Mouse (Mus musculus) left cerebral cortex, postnatal 14 days (tissue): Measurements from ENCODE around the gene Pym1. TPM values are rescaled to one million over a fixed set of nuclear protein-coding genes. Genes with fewer than 3 reads are reported as not detected.

Source experiments
- DNase-seq, 2 experiments: peaks; one replicate each; pipeline ENCODE4 v3.0.0; 2021 to 2022; ENCODE audit warnings: low spot score in 2 of 2, mixed read lengths in 1 of 2
- intact Hi-C: fragments of 180-260 bp; cut with DNase I; formaldehyde crosslinking; loops from one replicate; pipeline ENCODE4 v1.15.1; 2025
- total RNA-seq, 2 experiments: library from RNA; stranded (reverse); gene quantifications; 2 replicates each; pipeline ENCODE4 v1.2.3; 2021

Gene Pym1
- total RNA-seq, 2 experiments from 2014 or later: 30.7 to 32.7 TPM

DNA sequence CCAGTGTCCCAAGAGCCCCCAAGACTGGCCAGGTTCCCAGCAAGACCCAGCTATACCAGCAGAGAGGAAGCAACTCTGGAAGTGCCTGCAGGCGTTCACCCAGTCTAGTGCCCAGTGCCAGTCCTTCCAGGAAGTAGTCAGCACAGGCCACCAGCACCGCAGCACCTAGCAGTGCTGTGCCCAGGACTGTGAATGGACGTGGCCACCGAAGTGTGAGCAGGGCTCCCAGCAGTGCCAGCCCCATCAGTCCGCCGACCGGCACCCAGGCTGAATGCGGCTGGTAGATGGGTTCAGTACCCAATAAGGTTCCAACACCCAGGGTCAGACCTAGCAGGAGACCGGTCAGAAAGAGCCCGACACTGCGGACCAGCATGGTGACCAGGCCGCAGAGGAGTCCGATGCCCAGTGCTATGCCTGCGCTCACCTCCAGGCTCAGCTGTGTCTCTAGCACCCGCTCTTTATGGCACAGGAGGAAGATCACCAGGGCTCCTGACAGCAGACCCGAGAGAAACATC lies 54.3 kb downstream of the Pym1 start:
- no peak for DNase-seq
- intact Hi-C loops: no loop called here

DNA sequence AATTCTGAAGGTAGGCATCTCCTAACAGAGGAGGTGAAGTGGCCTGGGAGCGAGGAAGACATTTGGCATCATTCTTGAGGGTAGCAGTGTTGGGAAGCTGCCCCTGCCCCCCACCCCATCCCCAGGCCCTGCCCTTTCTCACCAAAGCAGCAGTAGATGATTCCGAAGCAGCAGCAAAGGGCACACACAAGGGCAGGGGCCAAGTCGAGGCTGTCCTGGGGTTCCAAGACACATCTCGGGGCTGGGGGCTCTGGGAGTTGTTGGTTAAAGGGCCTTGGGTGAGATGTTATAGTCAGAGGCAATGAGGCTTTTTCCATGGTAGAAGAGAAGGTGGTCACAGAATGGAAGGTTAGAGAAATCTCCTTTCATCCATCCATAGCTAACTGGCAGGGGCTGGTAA lies 55.3 kb downstream of the Pym1 start:
- DNase-seq: no peak
- intact Hi-C loops: no loop called here

DNA sequence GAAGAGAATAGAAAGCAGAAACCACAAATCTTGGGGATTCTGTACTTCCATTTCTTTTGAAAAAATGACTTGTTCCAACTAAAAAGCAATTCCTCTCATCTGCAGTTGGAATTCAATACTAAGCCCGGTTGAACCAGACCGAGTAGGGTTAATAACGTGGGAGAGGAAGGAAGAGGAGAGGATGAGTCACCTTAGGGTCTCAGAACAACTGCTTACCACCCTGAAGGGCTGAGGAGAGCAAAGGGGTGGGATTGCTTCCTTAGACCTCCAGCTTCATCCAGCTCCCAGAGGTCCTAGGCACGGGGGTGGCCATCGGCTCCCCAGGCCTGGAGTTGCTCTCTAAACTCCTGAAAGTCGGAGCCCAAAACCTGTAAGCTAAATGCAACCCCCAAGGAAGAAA lies 55.7 kb downstream of the Pym1 start:
- intact Hi-C loops: no loop called here
- no peak for DNase-seq

DNA sequence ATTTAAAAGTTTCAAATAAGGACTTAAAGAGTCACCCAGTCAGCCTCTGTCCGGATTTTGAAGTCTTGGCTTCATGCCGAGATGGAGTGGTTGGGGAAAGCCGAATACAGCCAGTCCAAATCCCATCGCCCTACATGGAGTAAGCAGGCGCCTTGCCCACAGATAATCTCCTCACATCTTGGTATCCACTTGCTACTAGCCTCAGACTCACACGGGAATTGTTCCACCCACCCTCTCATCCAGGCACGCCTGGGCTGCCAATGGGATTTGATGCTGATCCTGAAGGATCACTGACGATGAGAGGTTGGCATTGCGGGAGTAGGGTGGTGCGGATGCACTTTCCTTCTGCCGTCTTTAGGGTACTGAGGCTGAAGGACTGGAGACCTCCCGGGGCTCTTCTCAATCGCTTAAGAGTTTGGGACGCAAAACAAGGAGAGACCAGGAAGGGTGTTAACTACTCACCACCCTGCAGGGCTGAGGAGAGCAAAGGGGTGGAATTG lies 56.1 kb downstream of the Pym1 start, which contains the start of gene Dnajc14:
Gene Dnajc14 (plus strand): TSS at position 292 of the 500 bp plus-strand sequence.
- intact Hi-C loops: no loop called here
- DNase-seq: peak; percentile 71 to 89

DNA sequence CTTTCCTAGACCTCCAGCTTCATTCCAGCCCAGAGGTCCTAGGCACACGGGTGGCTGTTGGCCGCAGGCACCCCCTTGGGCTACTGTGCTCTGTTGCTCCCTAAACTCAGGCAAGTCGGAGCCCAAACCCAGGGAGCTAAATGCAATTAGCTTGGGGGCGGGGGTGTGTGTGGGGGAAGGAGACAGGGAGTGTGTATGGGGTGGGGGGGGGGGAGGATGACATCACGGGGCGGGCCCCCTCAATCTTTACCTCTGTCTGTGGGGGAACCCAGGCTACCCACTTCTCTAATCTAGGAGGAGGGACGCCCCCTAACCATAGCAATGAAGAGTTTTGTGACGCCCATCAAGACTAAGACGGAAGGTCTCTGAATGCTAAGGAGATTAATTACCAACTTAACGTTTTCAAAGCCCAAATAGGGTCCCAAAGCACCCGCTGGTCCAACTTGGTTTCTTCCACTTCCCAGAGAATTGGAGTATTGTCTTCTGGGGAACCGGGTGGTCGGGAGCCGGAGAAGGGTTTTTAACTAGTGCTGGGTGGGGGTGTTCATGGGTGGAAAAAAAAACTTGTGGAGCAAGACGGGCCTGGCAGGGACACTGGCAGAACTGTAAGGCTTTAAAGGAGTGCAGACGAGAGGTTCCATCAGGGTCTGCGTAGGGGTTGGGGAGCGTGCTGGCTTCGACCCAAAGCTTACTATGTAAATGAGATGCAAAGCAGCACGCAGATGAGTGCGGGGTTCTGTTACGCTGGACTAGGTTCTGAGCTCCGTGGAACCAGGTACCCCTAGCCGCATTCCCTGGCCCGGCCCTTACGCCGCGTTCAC lies 56.8 kb downstream of the Pym1 start, which contains the start of gene Tmem198b:
Gene Tmem198b (minus strand): TSS at position 100 of the 821 bp plus-strand sequence.
- intact Hi-C loops: loop anchor here (1.0 kb wide), 1 partner anchor 56 kb away; no protein-coding TSS in a partner anchor
- peak; percentile 69 to 80 for DNase-seq

DNA sequence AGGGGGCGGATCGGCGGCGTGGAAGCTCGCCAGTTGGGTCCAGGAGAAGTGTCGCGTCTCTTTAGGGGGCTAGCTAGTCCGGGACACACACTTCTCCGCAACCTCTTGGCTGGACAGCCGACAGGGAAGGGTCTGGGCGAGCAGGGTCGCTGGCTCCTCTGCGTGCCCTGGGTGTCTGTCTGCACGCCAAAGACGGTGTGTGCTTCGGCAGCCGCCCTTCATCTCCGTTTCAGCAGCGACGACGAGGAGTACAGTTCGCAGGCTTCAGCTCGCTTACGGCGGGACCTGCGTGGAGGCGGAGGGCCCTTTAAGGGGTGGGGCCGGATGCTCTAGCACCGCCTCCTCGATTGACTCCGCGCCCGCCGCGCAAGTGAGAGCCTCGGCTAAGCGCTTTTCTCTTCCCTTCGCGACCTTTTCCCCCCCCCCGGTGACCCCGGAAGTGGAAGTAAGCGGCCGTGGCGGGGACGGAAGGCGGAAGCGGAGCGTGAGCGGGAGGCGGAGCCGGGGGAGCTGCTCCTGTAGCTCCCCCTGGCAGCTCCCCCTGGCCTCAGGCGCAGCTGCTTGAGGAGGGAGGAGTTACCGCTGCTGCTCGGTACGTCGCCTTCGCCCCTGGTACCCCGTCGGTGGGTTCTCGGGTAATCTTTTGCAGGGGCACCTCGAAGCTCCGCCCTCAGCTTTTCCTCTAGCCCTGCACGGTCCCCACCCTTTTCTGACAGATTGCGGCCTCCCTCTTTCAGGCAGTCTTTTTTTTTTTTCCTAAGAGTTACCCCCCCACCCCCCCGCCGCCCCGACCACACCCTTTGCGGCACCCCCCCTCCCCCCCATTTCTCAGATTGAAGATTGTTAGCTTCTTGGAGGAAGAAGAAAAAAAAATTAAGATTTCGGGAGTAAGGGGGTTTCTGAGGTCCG lies 57.7 kb downstream of the Pym1 start:
- peak; percentile 94 to 95 for DNase-seq
- intact Hi-C loops: loop anchor here (1.0 kb wide), 1 partner anchor 57 kb away; no protein-coding TSS in a partner anchor

DNA sequence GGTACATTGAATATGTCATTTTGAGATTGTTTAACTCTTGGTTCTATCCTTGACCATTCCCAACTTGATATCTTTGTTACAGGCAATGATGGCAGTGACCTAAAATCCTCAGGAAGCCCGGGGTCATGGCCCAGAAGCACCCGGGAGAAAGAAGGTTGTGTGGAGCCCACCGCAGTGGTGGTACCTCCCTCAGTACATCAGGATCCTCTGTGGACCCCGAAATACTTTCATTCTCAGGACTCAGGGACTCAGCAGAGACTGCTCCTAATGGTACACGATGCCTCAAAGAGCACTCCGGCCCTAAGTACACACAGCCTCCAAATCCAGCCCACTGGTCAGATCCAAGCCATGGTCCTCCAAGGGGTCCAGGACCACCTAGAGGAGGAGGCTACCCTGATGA lies 58.4 kb downstream of the Pym1 start:
- intact Hi-C loops: no loop called here
- no peak for DNase-seq

DNA sequence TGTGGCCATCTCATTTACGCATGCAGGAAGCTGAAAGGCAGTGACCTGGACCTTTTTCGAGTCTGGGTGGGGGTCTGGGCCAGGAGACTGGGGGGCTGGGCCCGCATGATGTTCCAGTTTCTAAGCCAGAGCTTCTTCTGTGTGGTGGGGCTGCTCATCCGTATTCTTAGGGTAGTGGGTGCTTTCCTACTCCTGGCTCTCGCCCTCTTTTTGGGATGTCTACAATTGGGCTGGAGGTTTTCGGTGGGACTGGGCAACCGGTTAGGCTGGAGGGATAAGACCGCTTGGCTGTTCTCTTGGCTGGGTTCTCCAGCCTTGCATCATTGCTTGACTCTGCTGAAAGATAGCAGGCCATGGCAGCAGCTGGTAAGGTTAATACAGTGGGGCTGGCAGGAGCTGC lies 59.3 kb downstream of the Pym1 start:
- intact Hi-C loops: no loop called here
- no peak for DNase-seq

Other genes starting within 250 kb of the Pym1 start
- gene Myl6b, start 249.2 kb upstream of the Pym1 start, total RNA-seq: 10 to 100 TPM; 19.1 to 21.7 TPM
- 1 to 10 TPM; 8.1 to 9.3 TPM for gene Esyt1, start 222.0 kb upstream of the Pym1 start, total RNA-seq
- gene Zc3h10, start 200.1 kb upstream of the Pym1 start, total RNA-seq: 10 to 100 TPM; 11.4 to 12.0 TPM
- gene Rpl41, start 198.6 kb upstream of the Pym1 start, total RNA-seq: 1,000 to 10,000 TPM; 1,939 to 2,055 TPM
- gene Pa2g4, start 181.9 kb upstream of the Pym1 start, total RNA-seq: 10 to 100 TPM; 67.1 to 68.6 TPM
- gene Erbb3, start 158.2 kb upstream of the Pym1 start, total RNA-seq: 1 to 10 TPM; 3.3 to 4.9 TPM
- 100 to 1,000 TPM; 299 to 305 TPM for gene Rps26, start 121.1 kb upstream of the Pym1 start, total RNA-seq
- 10 to 100 TPM; 15.4 to 15.9 TPM for gene Ikzf4, start 101.9 kb upstream of the Pym1 start, total RNA-seq
- gene Suox, start 73.8 kb upstream of the Pym1 start, total RNA-seq: 10 to 100 TPM; 11.2 to 11.8 TPM
- 100 to 1,000 TPM; 117 to 123 TPM for gene Rab5b, start 51.6 kb upstream of the Pym1 start, total RNA-seq
- 1 to 10 TPM in 1 of 2 experiments, under 1 TPM in 1; 0.97 to 1.2 TPM for gene Pmel, start 43.7 kb upstream of the Pym1 start, total RNA-seq
- 1 to 10 TPM; 4.7 to 5.1 TPM for gene Cdk2, start 42.9 kb upstream of the Pym1 start, total RNA-seq
- gene Dgka, start 3.0 kb upstream of the Pym1 start, total RNA-seq: 1 to 10 TPM; 4.8 to 6.3 TPM
- under 1 TPM; 0.77 to 0.80 TPM for gene Mmp19, start 43.0 kb downstream of the Pym1 start, total RNA-seq
- gene Dnajc14, start 56.2 kb downstream of the Pym1 start, total RNA-seq: 10 to 100 TPM; 68.1 to 68.6 TPM
- gene Tmem198b, start 56.5 kb downstream of the Pym1 start, total RNA-seq: 10 to 100 TPM; 10.4 to 11.6 TPM
- 10 to 100 TPM; 38.9 to 41.7 TPM for gene Sarnp, start 69.4 kb downstream of the Pym1 start, total RNA-seq
- gene Ormdl2, start 73.8 kb downstream of the Pym1 start, total RNA-seq: 1 to 10 TPM; 5.6 to 7.2 TPM
- 10 to 100 TPM; 11.6 to 15.7 TPM for gene Gdf11, start 143.8 kb downstream of the Pym1 start, total RNA-seq
- gene Cd63, start 153.1 kb downstream of the Pym1 start, total RNA-seq: 10 to 100 TPM; 55.4 to 61.0 TPM
- 1 to 10 TPM; 4.8 to 5.1 TPM for gene Rdh5, start 175.0 kb downstream of the Pym1 start, total RNA-seq
- gene Bloc1s1, start 176.1 kb downstream of the Pym1 start, total RNA-seq: 10 to 100 TPM; 71.5 to 78.7 TPM
- gene Itga7, start 185.9 kb downstream of the Pym1 start, total RNA-seq: 10 to 100 TPM; 15.6 to 17.6 TPM
- gene Mettl7b, start 213.1 kb downstream of the Pym1 start, total RNA-seq: not detected
- gene Olfr9, start 241.5 kb downstream of the Pym1 start, total RNA-seq: not detected